Mouse (Mus musculus): ENCODE measurements around the gene Supt3. TPM values are rescaled to one million over a fixed set of nuclear protein-coding genes. Genes with fewer than 3 reads are reported as not detected.

The Supt3 gene
- polyA plus RNA-seq (2011; ENCODE audit: insufficient read depth, insufficient read length, low replicate concordance, missing spikeins): 9.5 and 12.6 TPM in 2 replicates

- WGBS: under 1% methylated on average over 40 of the region's 40 CpGs
- TF ChIP-seq CTCF (IDR thresholded peaks at IDR 0.05; ENCODE audit: control insufficient read depth, insufficient read depth, low read length) (peak; percentile 26; the same call in 1 of the 2 replicates), POLR2A (IDR thresholded peaks at IDR 0.05; ENCODE audit: borderline replicate concordance, control insufficient read depth, low read depth, low read length) (peak; percentile 64; the same call in 1 of the 2 replicates)
- peaks cover 2% of the 10 kb centered on the region; the same call in 1 of the 2 replicates for H3K4me1 ChIP-seq (ENCODE audit: control insufficient read depth, insufficient read depth, low read length)
- peak within 1 kb of the TSS; percentile 100 for H3K4me3 ChIP-seq (replicated peaks; ENCODE audit: control insufficient read depth, low read depth, low read length)
- H3K27ac ChIP-seq (ENCODE audit: control insufficient read depth, insufficient read depth, low read depth, low read length, poor library complexity): peak within 1 kb of the TSS; percentile 83
Measured at GRCm38 (mm10) chr17:44776738-44777270, at the start of gene Supt3. TSS of gene Supt3 (plus strand) at chr17:44777152.

GRCm38 (mm10) chr17:44727675-44728074, 49.3 kb upstream of the Supt3 start:
- TF ChIP-seq CTCF (IDR thresholded peaks at IDR 0.05; ENCODE audit: control insufficient read depth, insufficient read depth, low read length): no peak
- TF ChIP-seq POLR2A (IDR thresholded peaks at IDR 0.05; ENCODE audit: borderline replicate concordance, control insufficient read depth, low read depth, low read length): no peak
- H3K27ac ChIP-seq (ENCODE audit: control insufficient read depth, insufficient read depth, low read depth, low read length, poor library complexity): no peak overlapping the region
- H3K4me1 ChIP-seq (ENCODE audit: control insufficient read depth, insufficient read depth, low read length): no peaks in the 10 kb centered on the region

DNA sequence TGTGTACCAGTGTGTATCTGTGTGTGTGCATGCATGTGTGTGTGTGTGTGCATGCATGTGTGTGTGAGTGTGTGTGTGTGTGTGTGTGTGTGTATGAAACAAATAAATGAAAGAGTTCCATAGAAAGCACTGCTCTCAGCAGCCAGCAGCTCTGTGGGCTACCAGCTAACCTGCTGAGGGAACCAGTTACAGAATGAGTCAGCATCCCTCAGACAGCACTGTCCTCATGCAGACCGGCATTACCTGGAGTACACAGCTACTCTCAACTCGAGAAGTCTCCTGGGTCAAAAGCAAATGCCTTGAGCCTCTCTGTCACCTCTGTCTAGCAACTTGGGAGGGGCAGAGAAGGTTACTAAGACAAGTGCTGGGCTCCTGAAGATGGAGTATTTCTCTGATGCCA, 48.5 kb upstream of the Supt3 start:
- TF ChIP-seq CTCF (IDR thresholded peaks at IDR 0.05; ENCODE audit: control insufficient read depth, insufficient read depth, low read length): no peak
- no peak for TF ChIP-seq POLR2A (IDR thresholded peaks at IDR 0.05; ENCODE audit: borderline replicate concordance, control insufficient read depth, low read depth, low read length)
- WGBS: 7% methylated on average over 2 of the region's 2 CpGs

More at GRCm38 (mm10) chr17:44727675-44728074, 49.3 kb upstream of the Supt3 start:
- no peak overlapping the region for H3K4me3 ChIP-seq (replicated peaks; ENCODE audit: control insufficient read depth, low read depth, low read length)

GRCm38 (mm10) chr17:44733544-44734310, 43.2 kb upstream of the Supt3 start:
- TF ChIP-seq CTCF (IDR thresholded peaks at IDR 0.05; ENCODE audit: control insufficient read depth, insufficient read depth, low read length) (no peak), POLR2A (IDR thresholded peaks at IDR 0.05; ENCODE audit: borderline replicate concordance, control insufficient read depth, low read depth, low read length) (no peak)
- Histone ChIP-seq H3K27ac (ENCODE audit: control insufficient read depth, insufficient read depth, low read depth, low read length, poor library complexity) (peak overlapping the region; percentile 98), H3K4me3 (replicated peaks; ENCODE audit: control insufficient read depth, low read depth, low read length) (peak overlapping the region; percentile 90), H3K4me1 (ENCODE audit: control insufficient read depth, insufficient read depth, low read length) (no peaks in the 10 kb centered on the region; the same call in 1 of the 2 replicates)
- WGBS: 2% methylated on average over 23 of the region's 23 CpGs

More for the DNA sequence above, 48.5 kb upstream of the Supt3 start:
- H3K4me3 ChIP-seq (replicated peaks; ENCODE audit: control insufficient read depth, low read depth, low read length): no peak overlapping the region
- H3K27ac ChIP-seq (ENCODE audit: control insufficient read depth, insufficient read depth, low read depth, low read length, poor library complexity): no peak overlapping the region
- H3K4me1 ChIP-seq (ENCODE audit: control insufficient read depth, insufficient read depth, low read length): no peaks in the 10 kb centered on the region

GRCm38 (mm10) chr17:44734501-44735222, 42.3 kb upstream of the Supt3 start:
- no peak for TF ChIP-seq CTCF (IDR thresholded peaks at IDR 0.05; ENCODE audit: control insufficient read depth, insufficient read depth, low read length)
- TF ChIP-seq POLR2A (IDR thresholded peaks at IDR 0.05; ENCODE audit: borderline replicate concordance, control insufficient read depth, low read depth, low read length): peak; percentile 32; the same call in 1 of the 2 replicates
- peak overlapping the region; percentile 98 for H3K27ac ChIP-seq (ENCODE audit: control insufficient read depth, insufficient read depth, low read depth, low read length, poor library complexity)
- peak overlapping the region; percentile 90 for H3K4me3 ChIP-seq (replicated peaks; ENCODE audit: control insufficient read depth, low read depth, low read length)
- WGBS: under 1% methylated on average over 48 of the region's 48 CpGs
- no peaks in the 10 kb centered on the region; the same call in 1 of the 2 replicates for H3K4me1 ChIP-seq (ENCODE audit: control insufficient read depth, insufficient read depth, low read length)

DNA sequence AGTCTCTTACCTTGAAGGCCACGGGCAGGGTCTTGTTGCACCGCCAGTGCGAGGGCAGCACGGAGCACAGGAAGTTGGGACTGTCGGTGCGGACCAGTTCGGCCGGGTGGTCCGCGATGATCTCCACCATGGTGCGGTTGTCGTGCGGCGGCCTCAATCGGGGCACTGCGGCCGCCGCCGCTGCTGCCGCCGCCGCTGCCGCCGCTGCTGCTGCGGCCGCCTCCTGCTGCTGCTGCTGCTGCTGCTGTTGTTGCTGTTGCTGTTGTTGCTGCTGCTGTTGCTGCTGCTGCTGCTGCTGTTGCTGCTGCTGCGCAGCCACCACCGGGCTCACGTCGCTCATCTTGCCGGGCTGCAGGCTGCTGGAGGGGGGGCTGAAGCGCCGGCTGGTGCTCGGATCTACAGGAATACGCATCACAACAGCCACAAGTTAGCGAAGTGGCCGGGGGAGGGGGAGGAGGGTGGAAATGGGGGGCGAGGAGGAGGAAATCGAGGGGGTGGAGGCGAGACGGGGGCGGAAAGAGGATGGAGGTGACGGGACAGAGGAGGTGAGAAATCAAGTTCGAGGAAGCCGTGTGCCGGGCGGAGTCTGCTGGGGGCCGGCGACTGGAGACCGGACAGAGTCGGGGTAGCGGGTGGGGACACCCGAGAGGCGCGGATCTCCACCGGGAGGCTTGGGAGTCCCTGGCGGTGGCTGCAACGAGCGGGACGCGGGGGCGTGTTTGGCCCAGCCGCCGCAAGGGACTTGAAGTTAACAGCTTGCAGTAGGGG, 41.5 kb upstream of the Supt3 start:
- H3K4me1 ChIP-seq (ENCODE audit: control insufficient read depth, insufficient read depth, low read length): no peaks in the 10 kb centered on the region; the same call in 1 of the 2 replicates
- H3K4me3 ChIP-seq (replicated peaks; ENCODE audit: control insufficient read depth, low read depth, low read length): peak overlapping the region; percentile 90
- peak; percentile 28; the same call in 1 of the 2 replicates for TF ChIP-seq POLR2A (IDR thresholded peaks at IDR 0.05; ENCODE audit: borderline replicate concordance, control insufficient read depth, low read depth, low read length)
- no peak for TF ChIP-seq CTCF (IDR thresholded peaks at IDR 0.05; ENCODE audit: control insufficient read depth, insufficient read depth, low read length)
- peak overlapping the region; percentile 98 for H3K27ac ChIP-seq (ENCODE audit: control insufficient read depth, insufficient read depth, low read depth, low read length, poor library complexity)
- under 1% methylated on average over 64 of the region's 64 CpGs for WGBS

GRCm38 (mm10) chr17:44735991-44736561, 40.9 kb upstream of the Supt3 start:
- Histone ChIP-seq H3K4me1 (ENCODE audit: control insufficient read depth, insufficient read depth, low read length) (no peaks in the 10 kb centered on the region; the same call in 1 of the 2 replicates), H3K27ac (ENCODE audit: control insufficient read depth, insufficient read depth, low read depth, low read length, poor library complexity) (peak overlapping the region; percentile 98), H3K4me3 (replicated peaks; ENCODE audit: control insufficient read depth, low read depth, low read length) (peak overlapping the region; percentile 90)
- under 1% methylated on average over 64 of the region's 73 CpGs for WGBS
- TF ChIP-seq POLR2A (IDR thresholded peaks at IDR 0.05; ENCODE audit: borderline replicate concordance, control insufficient read depth, low read depth, low read length) (peak; percentile 12; the same call in 1 of the 2 replicates), CTCF (IDR thresholded peaks at IDR 0.05; ENCODE audit: control insufficient read depth, insufficient read depth, low read length) (peak; percentile 22; the same call in 1 of the 2 replicates)
